ENCODE assay signal across 10 mouse cellular contexts in the genomic region with DNA sequence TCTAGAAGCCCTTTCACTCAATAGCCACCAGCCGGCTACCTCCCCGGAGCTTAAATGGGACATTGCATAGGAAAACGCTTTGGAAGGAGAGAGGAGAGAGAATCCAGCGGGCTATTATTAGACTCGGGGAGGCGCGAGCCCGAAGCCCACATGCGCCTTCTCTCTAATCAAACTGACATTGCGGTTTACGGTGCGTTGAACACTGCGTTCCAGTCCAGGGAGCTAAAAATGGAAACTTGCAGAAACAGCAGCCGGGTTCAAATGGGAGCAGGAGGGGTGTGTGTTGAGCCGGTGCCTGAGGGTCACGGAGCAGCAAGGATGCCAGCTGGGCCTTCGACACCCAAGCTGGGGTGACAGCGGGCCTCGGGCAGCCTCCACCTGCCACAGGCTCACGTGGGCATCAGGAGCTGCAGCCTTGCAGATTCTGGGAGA.
A peak's percentile ranks its signal among the peaks of the same experiment; 100 is the strongest.
DNase-seq lines count a peak whose midpoint lies in the region; ATAC-seq lines count a peak whose summit lies in the region.
"Had no signal": no experiment of that assay in that cellular context is flagged by ENCODE, and none has a peak within 500 bp of the region (broad histone marks: within the 10 kb centered on the region; RNA-seq: fewer than 3 reads in every experiment).

No protein-coding gene starts in this region.

- no peak for ATAC-seq in hindbrain, embryonic 13.5 days (ENCODE audit: low FRiP score)

- DNase-seq in urinary bladder, postnatal 14 days (ENCODE audit: low spot score), result peak; percentile 4
- no peak for DNase-seq in urinary bladder, postnatal 10 days (ENCODE audit: low spot score)
- peak; percentile 69 to 86 for DNase-seq in gastrocnemius, adult 8-10 months (ENCODE audit: low spot score in 2 of 2)
- peak; percentile 70 to 75 for DNase-seq in left cerebral cortex, postnatal 14 days (ENCODE audit: low spot score in 2 of 2)
- DNase-seq in telencephalon, adult 2 months (ENCODE audit: low read depth, low spot score), result peak; percentile 64
- no peak for DNase-seq in MN1 (ENCODE audit: low spot score)
- DNase-seq in thymus, postnatal 14 days, result no peak
- DNase-seq: lung, embryonic 14.5 days had no signal

- no peaks in the 10 kb centered on the region for H3K27me3 ChIP-seq in hindbrain, embryonic 13.5 days
- H3K27me3 ChIP-seq: embryonic facial prominence, embryonic 13.5 days had no signal

- H3K9ac ChIP-seq in hindbrain, embryonic 13.5 days, result peak overlapping the region; percentile 25; the same call in 1 of the 2 replicates
- H3K9ac ChIP-seq: embryonic facial prominence, embryonic 13.5 days; lung, embryonic 14.5 days had no signal

- WGBS in hindbrain, embryonic 13.5 days, result 22% methylated on average over 20 of the region's 20 CpGs

- H3K4me2 ChIP-seq in hindbrain, embryonic 13.5 days, result peak overlapping the region; percentile 36
- H3K4me2 ChIP-seq: embryonic facial prominence, embryonic 13.5 days; lung, embryonic 14.5 days had no signal

- H3K9me3 ChIP-seq in hindbrain, embryonic 13.5 days, result no peaks in the 10 kb centered on the region
- H3K9me3 ChIP-seq: embryonic facial prominence, embryonic 13.5 days had no signal

- 0 out of 2 replicates have a peak overlapping the region, but pooled peaks have one; percentile 1 for H3K4me3 ChIP-seq in hindbrain, embryonic 13.5 days
- H3K4me3 ChIP-seq: embryonic facial prominence, embryonic 13.5 days had no signal

- no peaks in the 10 kb centered on the region for H3K36me3 ChIP-seq in hindbrain, embryonic 13.5 days
- H3K36me3 ChIP-seq: embryonic facial prominence, embryonic 13.5 days had no signal

- peaks cover 8% of the 10 kb centered on the region for H3K4me1 ChIP-seq in hindbrain, embryonic 13.5 days (replicated peaks)
- H3K4me1 ChIP-seq: embryonic facial prominence, embryonic 13.5 days had no signal

- intact Hi-C loops in left cerebral cortex, postnatal 14 days (cut with DNase I), result no loop called here

- H3K27ac ChIP-seq in hindbrain, embryonic 13.5 days, result peak overlapping the region; percentile 72
- H3K27ac ChIP-seq: embryonic facial prominence, embryonic 13.5 days had no signal

Comparison
In these comparisons a context has a peak if more than half of its experiments do, and no peak if none do; other contexts are left out.
1. DNase-seq: peak in urinary bladder, postnatal 14 days (single experiment), gastrocnemius, adult 8-10 months (2 of 2), left cerebral cortex, postnatal 14 days (2 of 2) and telencephalon, adult 2 months (single experiment); none in urinary bladder, postnatal 10 days (single experiment), MN1 (single experiment) and thymus, postnatal 14 days (single experiment).